Mouse (Mus musculus) brain, embryonic 14.5 days (tissue): Measurements from ENCODE around the gene Tmem165.

Experiments used
- CTCF ChIP-seq: fragments of 200-500 bp; IDR thresholded peaks from 2 replicates; pipeline ENCODE4 v1.5.1; 2012; ENCODE audit warnings: inconsistent platforms, mild to moderate bottlenecking, moderate library complexity, borderline replicate concordance; ENCODE audit not compliant: insufficient read depth, insufficient read length; ENCODE audit errors: extremely low read depth
- POLR2A ChIP-seq: fragments of 200-500 bp; IDR thresholded peaks from 2 replicates; pipeline ENCODE4 v1.6.1; 2012; ENCODE audit warnings: mild to moderate bottlenecking, inconsistent platforms, borderline replicate concordance; ENCODE audit not compliant: poor library complexity, insufficient read depth, insufficient read length, severe bottlenecking; ENCODE audit errors: extremely low read depth

GRCm38 (mm10) chr5:76193075-76193474, 9.4 kb downstream of the Tmem165 start:
- TF ChIP-seq CTCF (no peak), POLR2A (no peak)
